Mouse (Mus musculus) central nervous system, embryonic 14 days (tissue): ENCODE data around the gene Catspere2. TPM values are rescaled to one million over a fixed set of nuclear protein-coding genes. Genes with fewer than 3 reads are reported as not detected.

Source experiments
- polyA plus RNA-seq: library from polyadenylated mRNA; depleted of rRNA; stranded (reverse); fragments of >200 nt; gene quantifications from 2 replicates; pipeline ENCODE4 v1.2.3, GENCODE M21; 2012; rRNA removed

Gene Catspere2
- 0.28 and 0.29 TPM in 2 replicates for polyA plus RNA-seq

DNA sequence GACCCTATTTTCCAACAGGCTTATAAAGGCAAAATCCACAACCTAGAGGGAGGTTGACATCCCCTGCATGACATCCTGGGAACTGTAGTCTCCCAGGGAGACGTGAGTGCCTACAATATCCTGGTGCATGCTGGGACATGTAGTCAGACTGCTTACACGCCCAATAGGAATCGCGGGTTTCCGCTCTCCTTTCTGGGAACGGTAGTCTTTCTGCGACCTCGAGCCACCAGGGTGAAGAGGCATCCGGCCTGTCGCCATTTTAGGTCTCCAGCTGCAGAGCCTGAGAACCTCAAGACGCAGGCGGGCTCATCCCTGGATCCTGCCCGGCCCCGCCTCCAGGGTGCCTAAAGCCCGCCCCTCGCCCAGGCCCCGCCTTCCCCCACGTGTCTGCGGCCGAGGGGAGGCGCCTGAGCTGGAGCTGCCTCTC, at the start of gene Catspere2:
Catspere2 (plus strand) TSS at position 400 of the 427 bp plus-strand sequence.

DNA sequence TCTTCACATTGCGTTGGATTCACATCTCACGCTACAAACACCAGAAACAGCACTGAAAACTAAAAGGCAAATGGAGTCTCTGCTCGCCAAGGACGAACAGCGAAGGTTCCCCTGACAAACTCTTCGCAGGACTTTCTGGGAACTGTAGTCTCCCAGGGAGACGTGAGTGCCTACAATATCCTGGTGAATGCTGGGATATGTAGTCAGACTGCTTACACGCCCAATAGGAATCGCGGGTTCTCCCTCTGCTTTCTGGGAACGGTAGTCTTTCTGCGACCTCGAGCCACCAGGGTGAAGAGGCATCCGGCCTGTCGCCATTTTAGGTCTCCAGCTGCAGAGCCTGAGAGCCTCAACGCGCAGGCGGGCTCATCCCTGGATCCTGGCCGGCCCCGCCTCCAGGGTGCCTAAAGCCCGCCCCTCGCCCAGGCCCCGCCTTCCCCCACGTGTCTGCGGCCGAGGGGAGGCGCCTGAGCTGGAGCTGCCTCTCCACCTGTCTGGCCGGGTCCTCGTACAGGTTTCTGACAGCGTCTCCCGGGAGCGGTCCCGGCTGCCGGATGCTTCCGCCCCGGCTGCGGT, 204.1 kb downstream of the Catspere2 start, which contains the start of gene Desi2:
Desi2 (plus strand) TSS at position 202 of the 576 bp plus-strand sequence.

Other genes with a start within 250 kb of the Catspere2 start
- 49.4 and 50.7 TPM in 2 replicates for gene Adss, start 186.9 kb upstream of the Catspere2 start, polyA plus RNA-seq
- gene Desi2, start 204.0 kb downstream of the Catspere2 start, polyA plus RNA-seq, result 12.4 and 12.8 TPM in 2 replicates